Mouse (Mus musculus) MN1 (cell line): ENCODE results near the gene Tmigd3.
"Not testable (repeated sequence)": the region's sequence is repeated elsewhere in the genome, so short reads cannot be mapped to it uniquely, and the experiment has no call there.

ENCODE experiments used
- DNase-seq: peaks from one replicate; pipeline ENCODE4 v3.0.0-alpha.2; 2016; ENCODE audit warnings: low spot score

The Tmigd3 gene

DNA sequence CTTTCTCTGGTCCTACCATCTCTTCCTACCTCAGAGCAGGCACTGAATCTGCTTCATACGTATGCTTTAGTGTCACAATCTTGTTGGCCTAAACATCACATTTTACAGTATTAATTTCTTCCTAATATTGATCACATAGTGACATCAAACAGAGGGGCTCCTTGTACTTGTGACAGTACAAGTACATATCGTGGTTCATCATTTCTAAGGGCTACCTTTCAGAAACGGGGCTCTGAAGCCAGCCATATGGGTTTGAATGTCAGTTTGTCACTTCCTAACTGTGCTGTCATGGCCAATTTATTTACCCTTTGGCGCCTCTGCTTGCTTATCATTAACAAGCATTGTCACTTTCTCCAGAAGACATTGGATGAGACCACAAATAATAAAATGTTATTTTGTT lies 30.8 kb downstream of the Tmigd3 start:
- DNase-seq, result no peak

DNA sequence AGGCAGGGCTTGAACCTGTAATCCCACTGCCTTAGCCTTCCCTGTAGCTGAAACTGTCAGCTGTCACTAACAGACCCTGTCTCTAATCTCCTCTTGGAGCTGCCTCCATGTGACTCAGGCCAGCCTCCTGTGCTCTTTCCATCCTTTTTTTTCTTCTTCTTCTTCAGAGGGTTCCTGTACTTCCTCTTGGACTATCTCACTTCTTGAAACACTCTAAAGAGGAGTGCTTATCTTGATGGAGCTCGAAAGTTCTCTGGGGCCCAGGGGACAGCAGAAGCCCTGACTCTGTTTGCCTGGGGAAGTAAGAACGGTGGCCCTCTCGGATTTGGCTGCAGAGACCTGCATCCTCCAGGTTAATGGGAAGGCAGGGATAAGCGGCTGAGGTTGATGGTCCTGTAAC lies 33.5 kb downstream of the Tmigd3 start:
- no peak for DNase-seq

DNA sequence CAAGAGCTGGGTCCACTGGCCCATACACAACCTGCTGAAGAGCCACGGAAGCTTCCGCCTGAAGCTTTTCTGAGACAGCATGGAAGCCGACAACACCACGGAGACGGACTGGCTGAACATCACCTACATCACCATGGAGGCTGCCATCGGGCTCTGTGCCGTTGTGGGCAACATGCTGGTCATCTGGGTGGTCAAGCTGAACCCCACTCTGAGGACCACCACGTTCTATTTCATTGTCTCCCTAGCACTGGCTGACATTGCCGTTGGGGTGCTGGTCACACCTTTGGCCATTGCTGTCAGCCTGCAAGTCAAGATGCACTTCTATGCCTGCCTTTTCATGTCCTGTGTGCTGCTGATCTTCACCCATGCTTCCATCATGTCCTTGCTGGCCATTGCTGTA lies 34.0 kb downstream of the Tmigd3 start:
- no peak for DNase-seq

DNA sequence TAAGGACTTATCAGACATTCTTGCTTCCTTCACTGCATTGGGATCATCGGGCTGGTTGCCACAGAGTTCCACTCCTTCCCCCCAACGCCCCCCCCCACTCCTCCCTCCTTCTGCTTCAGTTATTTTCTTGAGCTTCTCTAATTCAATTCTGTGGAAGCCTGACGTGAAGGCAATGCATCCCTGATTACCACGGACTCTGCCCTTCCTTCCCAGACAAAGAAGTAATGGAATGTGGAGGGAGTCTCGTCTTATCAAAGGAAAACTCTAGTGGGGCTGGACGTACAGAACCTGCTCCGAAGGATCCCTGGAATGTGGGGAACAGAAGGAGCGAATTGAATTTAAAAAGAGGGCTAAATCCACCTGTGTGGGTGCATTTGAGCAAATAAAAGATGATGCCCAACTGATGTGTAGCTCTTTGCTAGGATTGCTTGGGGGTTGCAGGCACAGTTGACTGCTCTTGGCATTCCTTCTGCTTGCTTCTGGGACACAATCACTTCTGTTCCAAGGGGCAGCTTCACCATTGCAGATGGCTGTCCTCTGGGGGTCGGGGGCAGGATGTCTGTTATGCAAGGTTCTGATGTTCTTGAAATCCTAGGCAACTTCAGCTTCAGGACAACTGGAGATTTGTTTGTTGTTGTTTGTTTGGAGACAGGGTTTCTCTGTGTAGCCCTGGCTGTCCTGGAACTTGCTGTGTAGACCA lies 37.4 kb downstream of the Tmigd3 start:
- DNase-seq, result no peak

DNA sequence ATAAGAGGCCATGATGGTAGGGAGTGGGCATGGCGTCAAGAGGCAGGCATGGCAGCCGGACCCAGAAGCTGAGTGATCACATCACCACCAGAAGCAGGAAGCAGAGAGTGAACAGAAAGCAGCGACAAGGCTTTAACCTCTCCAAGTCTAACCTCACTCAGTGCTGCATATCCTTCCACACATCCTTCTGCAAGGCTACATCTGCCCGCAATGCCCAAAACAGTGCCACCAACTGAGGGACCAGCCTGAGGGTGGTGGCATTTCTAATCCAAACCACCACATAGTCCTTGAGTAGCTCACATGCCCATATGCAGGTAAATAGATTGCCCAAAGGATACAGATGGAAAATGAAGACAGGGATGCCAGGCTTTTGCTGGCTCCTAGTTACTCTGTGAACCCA lies 38.3 kb downstream of the Tmigd3 start:
- DNase-seq, result no peak

DNA sequence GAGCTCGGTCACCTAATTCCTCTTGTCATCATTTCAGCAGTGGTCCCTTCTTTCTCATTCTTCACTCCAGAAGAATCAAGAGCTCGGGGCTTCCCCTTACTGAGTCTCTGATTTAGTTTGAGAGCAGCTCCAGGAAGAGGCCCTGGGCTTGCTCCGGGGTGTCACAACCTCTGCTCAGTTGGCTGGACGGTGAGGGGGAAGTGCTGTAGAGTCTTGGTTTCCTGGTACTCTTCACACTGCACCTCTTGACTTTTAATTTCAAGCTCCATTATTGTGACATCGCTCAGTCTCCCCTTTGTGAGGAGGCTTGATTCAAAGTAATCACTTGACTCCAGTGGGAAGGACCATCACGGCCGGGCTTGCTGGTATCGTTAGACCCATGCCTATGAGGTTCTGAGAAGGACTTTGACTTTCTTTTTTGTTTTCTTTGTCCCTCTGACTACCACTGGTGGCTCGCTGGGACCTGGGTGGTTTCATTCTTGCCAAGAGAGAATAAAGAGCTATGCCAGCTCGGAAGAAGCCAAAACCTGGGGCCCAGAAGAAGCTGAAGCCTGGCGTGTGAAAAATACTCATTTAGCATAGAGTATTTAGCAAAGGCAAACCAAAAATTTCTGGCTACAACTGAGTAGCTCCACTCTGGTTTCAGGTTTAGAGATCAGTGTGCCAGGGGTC lies 40.0 kb downstream of the Tmigd3 start:
- DNase-seq, result no peak

DNA sequence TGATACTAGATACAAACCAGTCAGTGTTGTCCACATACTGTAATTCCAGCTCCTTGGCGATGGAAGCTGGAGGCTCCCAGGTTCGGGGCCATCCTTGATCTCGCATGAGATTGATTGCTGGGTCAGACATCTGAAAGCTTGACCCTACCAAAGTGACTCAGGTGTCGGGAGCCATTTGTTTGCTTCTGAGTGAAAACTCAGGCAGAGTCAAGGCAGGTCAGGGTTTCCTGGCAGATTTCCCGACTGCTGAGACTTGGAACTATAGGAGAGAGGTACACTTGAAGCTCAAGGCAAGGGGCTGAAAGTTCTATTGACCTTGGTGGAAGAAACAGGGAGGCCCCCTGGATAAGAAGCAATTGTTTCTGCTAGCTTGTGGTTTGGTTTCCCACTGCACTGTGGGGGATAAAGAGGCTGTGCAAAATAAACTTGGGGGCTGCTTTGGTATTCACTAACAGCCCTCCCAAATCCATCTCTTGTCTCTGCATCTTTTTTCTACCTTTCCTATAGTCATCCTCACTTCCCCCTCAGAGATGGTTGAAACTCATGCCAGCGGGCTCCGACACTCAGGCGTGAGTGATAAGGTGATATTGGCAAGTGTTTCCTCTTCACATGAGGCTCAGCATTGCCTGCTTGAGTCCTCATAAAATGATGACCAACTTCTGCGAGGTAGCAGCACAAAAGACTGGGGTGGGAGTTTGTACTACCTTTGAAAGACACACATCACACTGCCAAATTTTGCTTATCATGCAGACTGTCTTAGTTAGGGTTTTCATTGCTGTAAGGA lies 41.6 kb downstream of the Tmigd3 start:
- DNase-seq, result no peak

DNA sequence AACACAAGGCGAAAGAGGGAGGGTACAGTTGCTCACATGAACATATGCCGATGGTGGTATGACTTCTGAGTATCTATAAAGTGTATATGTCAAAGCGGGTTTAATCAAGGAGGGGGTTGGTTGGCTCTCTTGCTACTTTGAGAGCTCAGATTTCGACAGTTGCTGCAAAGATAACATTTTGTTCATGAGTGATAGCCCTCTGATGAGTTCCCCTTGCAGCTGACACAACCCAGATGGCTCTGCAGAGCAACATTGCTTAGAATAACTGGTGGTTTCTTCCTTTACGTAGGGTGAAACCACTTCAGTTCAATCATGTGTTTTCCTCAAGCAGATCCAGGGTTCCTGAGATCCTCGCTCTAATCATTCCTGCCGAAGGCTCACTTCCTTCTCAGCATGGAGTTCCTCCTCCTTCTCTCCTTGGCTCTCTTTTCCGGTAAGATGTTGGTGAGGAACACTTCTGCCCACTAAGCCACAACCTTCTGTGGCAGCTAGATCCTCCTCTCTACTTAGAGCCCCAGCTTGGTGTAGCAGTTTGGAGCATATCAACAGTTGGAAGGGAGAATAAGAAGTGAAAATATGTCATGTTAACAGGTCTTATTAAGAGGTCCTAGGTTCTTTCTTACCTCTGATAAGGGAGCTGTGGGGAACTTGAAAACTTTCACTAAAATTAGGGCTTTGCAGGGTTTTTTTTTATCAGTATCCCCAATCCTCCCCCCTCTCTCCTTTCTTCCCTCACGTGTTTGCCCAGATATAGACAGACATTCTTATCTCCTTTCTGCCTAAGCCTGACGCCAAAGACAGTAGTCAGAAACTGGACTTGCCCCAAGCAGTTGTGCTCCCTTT lies 43.4 kb downstream of the Tmigd3 start:
- no peak for DNase-seq

DNA sequence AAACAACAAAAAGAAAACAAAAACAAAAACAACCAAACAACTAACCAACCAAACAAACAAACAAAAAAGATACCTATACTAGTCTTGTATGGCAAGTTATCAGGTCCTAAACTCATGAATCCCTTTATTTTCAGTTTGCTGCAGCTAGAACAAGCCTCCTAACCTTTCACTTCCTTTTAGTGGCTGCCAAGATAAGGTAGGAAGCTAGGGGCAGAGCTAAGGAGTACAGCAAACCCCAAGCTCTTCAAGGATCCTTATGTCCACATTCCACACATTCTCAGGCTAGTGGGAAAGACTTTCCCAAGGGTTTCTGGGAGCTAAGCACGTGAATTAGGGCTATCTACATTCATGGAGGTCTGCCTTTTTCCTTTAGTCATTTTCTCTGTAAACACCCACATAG lies 44.6 kb downstream of the Tmigd3 start:
- DNase-seq, result no peak

DNA sequence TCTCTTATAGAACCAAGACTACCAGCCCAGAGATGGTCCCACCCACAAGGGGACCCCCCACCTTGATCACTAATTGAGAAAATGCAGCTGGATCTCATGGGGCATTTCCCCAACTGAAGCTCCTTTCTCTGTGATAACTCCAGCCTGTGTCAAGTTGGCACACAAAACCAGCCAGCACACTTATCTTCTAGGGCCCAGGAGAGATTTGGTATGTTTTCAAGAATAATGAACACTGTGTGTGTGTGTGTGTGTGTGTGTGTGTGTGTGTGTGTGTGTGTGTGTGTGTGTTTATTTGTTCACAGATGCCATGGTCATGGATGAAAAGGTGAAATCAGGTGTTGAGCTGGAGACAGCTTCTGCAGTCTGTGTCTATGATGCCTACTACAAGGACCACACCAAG lies 45.8 kb downstream of the Tmigd3 start:
- DNase-seq, result not testable (repeated sequence)

DNA sequence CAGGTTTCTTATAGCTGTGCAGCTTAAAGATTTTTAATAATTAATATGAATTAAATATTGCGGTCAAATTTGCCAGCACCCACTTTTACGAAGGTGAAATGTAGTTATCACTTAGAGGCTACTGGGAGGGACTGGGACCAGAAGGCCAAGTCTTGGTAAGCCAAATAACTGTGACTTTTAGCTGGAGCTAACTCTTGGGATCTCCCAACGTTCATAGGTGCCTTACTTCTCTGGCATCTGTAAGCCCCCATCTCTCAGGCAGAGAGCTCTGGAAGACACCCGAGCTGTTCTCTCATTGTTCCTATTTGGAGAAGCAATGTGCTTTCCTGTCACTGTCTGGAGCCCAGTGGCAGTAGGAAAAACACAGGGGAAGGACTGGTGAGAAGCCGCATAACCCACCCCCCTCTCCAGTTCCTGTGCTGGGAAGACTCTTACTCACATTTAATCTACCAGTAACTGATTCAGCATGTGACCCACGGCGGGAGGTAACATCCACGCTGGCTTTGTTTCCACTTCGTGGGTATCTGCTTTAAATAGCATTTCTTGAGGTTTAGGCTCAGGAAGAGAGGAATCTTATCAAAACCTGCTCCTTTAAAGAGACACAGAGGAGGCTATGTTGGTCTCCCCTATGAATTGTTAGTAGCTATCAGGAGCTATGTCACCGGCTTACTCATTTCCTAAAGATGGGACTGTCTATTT lies 47.1 kb downstream of the Tmigd3 start:
- DNase-seq, result no peak

DNA sequence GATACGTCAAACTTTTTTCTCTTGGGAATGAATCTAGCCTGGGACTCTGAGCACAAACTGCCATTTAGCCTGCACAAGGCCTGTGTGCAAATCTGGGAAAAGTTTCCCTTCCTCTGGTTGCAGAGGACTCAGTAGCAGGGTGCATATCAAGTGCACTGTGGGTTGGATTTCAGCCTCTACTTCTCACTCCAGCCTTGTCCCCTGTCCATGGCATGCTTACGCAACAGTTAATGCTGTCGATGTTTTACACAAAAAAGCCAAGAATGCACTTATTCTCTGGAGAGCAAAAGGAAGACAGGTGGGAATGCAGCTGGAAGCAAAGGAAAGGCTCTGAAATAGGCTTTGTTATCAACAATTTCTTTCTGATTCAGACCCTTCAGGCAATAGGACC lies 47.6 kb downstream of the Tmigd3 start:
- no peak for DNase-seq

DNA sequence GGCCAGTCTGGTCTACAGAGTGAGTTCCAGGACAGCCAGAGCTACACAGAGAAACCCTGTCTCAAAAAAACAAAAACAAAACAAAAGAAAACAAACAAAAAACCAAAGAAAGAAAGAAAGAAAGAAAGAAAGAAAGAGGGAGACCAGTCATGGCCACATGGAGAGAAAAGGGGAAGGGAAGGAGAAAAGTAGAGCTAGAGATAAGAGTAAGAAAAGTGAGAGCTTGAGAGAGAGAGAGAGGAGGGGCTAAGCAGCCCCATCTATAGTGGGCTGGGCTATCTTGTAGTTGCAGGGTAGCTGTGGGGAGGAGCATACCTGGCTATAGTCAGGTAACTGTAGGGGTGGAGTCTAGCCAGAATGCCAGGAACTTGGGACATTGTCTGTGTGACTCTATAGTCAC lies 50.0 kb downstream of the Tmigd3 start:
- not testable (repeated sequence) for DNase-seq

DNA sequence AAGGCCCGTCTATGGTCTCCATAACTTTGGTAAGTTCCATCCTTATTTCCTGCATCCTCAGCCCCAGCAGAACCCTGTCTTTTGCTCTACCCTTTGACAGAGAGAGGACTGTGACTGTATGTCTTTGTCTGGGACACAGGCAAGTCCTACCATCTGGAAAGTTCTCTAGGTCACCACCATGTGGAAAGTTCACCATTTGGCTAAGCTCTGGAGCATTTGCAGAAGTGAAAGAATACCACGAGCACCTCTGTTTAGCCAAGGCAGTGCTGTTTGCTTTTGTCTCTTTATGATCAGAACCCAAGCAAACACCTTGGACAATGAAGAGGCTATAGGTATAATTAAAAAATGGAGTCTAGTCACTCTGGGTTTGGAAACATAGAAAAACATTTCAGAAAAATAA lies 51.3 kb downstream of the Tmigd3 start:
- no peak for DNase-seq

DNA sequence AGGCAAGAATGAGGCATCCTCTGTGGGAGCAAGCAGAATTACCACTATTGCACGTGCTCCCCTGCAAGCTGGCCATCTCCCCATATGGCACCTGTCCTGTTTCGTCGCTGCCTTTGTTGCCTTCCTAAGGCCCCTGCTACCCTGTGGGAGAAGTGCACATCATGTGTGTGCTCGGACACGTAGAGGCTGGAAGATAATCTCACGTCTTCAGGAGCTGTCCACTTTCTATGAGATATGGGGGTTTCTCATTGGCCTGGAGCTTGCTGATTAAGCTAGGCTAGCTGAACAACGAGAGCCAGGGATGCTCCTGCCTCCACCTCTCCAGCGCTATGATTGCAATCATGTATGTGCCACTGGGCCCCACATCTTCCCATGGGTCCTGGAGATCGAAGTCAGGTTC lies 53.9 kb downstream of the Tmigd3 start:
- DNase-seq, result no peak

DNA sequence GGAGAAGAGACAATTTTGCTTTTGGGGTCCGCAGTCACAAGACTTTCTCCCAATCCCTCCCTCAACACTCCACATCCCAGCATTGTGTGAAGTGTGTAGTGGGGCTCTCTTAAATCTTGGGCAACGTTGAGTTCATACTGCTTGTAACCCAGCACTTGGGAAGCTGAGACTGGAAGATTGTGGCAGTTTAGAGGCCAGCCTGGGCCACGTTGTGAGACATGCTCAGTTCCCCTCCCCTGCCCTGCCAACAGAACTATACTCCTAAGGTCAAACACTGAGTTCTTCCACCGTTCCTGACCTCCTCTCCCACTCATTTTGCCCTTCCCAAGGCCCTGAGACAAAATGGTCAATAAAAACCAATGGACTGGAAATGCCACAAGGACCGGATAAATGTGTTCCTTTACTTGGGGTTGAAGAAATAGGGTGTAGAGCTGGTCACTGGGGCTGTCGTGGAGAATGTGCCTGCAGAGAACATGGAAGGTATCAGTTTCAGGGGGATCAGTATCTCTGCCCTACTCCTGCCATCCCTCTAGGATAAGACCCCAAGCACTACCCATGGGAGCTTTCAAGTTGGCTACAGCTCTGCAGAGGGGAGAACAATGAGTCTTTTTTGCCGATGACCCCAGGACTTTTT lies 57.0 kb downstream of the Tmigd3 start:
- DNase-seq, result no peak

DNA sequence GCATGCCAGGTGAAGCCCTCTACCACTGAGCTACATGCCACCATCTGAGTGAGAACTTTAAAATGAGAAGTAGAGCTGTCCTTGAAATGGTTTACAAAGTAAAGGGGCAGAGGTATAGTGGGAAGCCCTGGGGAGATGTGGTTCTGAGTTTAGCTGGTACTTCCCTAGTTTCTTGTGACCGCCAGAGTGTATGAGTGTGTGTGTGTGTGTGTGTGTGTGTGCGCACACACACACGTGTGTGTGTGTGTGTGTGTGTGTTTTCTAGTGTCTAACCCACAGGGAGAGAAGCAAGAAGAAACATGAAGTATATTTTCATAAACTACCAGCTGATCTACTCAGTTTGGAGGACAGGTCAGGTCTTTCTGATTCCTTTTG lies 57.5 kb downstream of the Tmigd3 start:
- no peak for DNase-seq

DNA sequence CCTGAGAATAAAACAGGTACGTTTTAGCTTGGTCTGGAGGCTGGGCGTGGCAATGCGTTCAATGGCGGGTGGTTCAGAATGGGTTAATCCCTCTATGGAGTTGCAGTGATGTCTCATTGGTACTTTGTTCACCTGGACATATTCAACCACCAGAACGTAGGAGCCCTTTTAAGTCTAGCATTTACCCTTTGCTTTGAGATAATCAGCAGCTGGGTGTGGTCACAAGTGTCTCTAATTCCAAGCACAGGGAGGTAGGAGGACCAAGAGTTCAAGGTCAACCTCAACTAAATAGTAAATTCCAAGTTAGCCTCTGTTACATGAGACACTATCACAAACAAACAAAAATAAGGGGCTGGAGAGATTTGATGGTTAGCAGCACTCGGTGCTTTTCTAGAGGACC lies 58.1 kb downstream of the Tmigd3 start:
- DNase-seq, result no peak

DNA sequence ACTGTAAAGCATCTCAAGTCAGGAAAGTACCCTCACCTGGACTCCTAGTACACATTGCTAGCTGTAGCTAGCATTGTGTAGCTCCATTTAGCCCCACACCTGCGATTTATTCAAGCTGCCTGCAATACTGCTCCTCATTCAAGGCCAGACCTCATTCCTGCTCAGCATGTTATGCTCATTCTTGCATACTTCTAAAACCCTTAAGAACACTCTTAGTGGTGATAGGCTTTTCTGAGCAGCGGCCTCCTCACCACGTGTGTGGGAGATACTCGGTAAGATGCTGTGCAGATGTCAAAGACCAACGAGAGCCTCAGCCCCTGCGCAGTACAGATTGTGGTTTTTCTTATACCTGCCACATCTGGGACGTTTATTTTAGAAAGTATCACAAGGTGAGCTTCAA lies 59.1 kb downstream of the Tmigd3 start:
- no peak for DNase-seq

DNA sequence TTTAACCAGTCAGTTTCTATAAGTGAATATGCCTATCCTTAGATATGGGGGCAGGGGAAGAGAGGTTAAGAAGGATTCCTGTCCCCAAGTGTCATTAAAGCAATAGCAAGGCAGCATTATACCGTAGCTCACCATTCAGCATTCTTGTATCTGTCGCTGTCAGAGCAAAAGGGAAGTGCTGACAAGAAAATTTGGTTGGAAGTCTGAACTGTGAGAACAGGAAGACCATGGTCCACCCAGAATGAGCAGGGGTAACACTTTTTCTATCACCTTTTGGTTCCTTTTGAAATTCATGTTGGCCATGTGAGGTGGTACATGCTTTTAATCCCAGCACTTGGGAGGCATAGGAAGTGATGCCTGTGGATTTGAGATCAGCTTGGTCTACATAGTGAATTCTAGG lies 60.4 kb downstream of the Tmigd3 start:
- DNase-seq, result no peak
